Mouse (Mus musculus): Measurements from ENCODE around the gene Trappc5. TPM values are rescaled to one million over a fixed set of nuclear protein-coding genes. Genes with fewer than 3 reads are reported as not detected.

The Trappc5 gene
- total RNA-seq, 2 experiments from 2014 or later: 27.4 to 28.4 TPM

GRCm38 (mm10) chr8:3682435-3682834 lies 6.3 kb downstream of the Trappc5 start:
- H3K4me3 ChIP-seq: no peak overlapping the region

GRCm38 (mm10) chr8:3683408-3684176 lies 7.5 kb downstream of the Trappc5 start:
- Histone ChIP-seq H3K27ac (no peak overlapping the region), H3K4me3 (no peak overlapping the region)
- no peak for DNase-seq (ENCODE audit: low spot score in 2 of 2)
- no peak for TF ChIP-seq CTCF (conservative IDR thresholded peaks at IDR 0.05)

More at GRCm38 (mm10) chr8:3682435-3682834, 6.3 kb downstream of the Trappc5 start:
- DNase-seq (ENCODE audit: low spot score in 2 of 2): no peak
- no peak overlapping the region for H3K27ac ChIP-seq
- no peak for TF ChIP-seq CTCF (conservative IDR thresholded peaks at IDR 0.05)

- TF ChIP-seq CTCF (conservative IDR thresholded peaks at IDR 0.05): no peak
- DNase-seq (ENCODE audit: low spot score in 2 of 2): no peak
- Histone ChIP-seq H3K27ac (no peak overlapping the region), H3K4me3 (no peak overlapping the region)
Measured at GRCm38 (mm10) chr8:3684530-3684929, 8.4 kb downstream of the Trappc5 start.

GRCm38 (mm10) chr8:3685422-3685821 lies 9.3 kb downstream of the Trappc5 start:
- Histone ChIP-seq H3K4me3 (no peak overlapping the region), H3K27ac (no peak overlapping the region)
- no peak for TF ChIP-seq CTCF (conservative IDR thresholded peaks at IDR 0.05)
- DNase-seq (ENCODE audit: low spot score in 2 of 2): no peak

GRCm38 (mm10) chr8:3687537-3687936 lies 11.4 kb downstream of the Trappc5 start:
- TF ChIP-seq CTCF (conservative IDR thresholded peaks at IDR 0.05): peak; percentile 19
- no peak for DNase-seq (ENCODE audit: low spot score in 2 of 2)
- no peak overlapping the region for H3K4me3 ChIP-seq
- H3K27ac ChIP-seq: no peak overlapping the region

GRCm38 (mm10) chr8:3690774-3691173 lies 14.7 kb downstream of the Trappc5 start:
- H3K4me3 ChIP-seq: no peak overlapping the region
- DNase-seq (ENCODE audit: low spot score in 2 of 2): no peak
- TF ChIP-seq CTCF (conservative IDR thresholded peaks at IDR 0.05): no peak

GRCm38 (mm10) chr8:3694121-3694520 lies 18.0 kb downstream of the Trappc5 start, which contains the start of gene Fcer2a:
TSS of gene Fcer2a (minus strand) at chr8:3694175.
- TF ChIP-seq CTCF (conservative IDR thresholded peaks at IDR 0.05): no peak
- no peak for DNase-seq (ENCODE audit: low spot score in 2 of 2)
- no peak within 1 kb of the TSS; the same call in 1 of the 2 replicates for H3K27ac ChIP-seq

More at GRCm38 (mm10) chr8:3690774-3691173, 14.7 kb downstream of the Trappc5 start:
- H3K27ac ChIP-seq: no peak overlapping the region

GRCm38 (mm10) chr8:3701491-3701890 lies 25.4 kb downstream of the Trappc5 start:
- no peak for TF ChIP-seq CTCF (conservative IDR thresholded peaks at IDR 0.05)
- no peak overlapping the region for H3K27ac ChIP-seq
- DNase-seq (ENCODE audit: low spot score in 2 of 2): no peak
- no peak overlapping the region for H3K4me3 ChIP-seq

More at GRCm38 (mm10) chr8:3694121-3694520, 18.0 kb downstream of the Trappc5 start, which contains the start of gene Fcer2a:
- H3K4me3 ChIP-seq: no peak within 1 kb of the TSS

- peak in 1 of 2 experiments; percentile 32 for DNase-seq (ENCODE audit: low spot score in 2 of 2)
- Histone ChIP-seq H3K4me3 (no peak overlapping the region), H3K27ac (no peak overlapping the region)
- peak; percentile 69 for TF ChIP-seq CTCF (conservative IDR thresholded peaks at IDR 0.05)
Measured at GRCm38 (mm10) chr8:3705711-3706110, 29.6 kb downstream of the Trappc5 start.

GRCm38 (mm10) chr8:3707611-3708010 lies 31.5 kb downstream of the Trappc5 start:
- H3K27ac ChIP-seq: no peak overlapping the region
- TF ChIP-seq CTCF (conservative IDR thresholded peaks at IDR 0.05): no peak
- DNase-seq (ENCODE audit: low spot score in 2 of 2): no peak
- H3K4me3 ChIP-seq: no peak overlapping the region

- Histone ChIP-seq H3K4me3 (no peak overlapping the region), H3K27ac (no peak overlapping the region)
- no peak for DNase-seq (ENCODE audit: low spot score in 2 of 2)
- no peak for TF ChIP-seq CTCF (conservative IDR thresholded peaks at IDR 0.05)
Measured at GRCm38 (mm10) chr8:3710312-3710711, 34.2 kb downstream of the Trappc5 start.

- DNase-seq (ENCODE audit: low spot score in 2 of 2): no peak
- Histone ChIP-seq H3K4me3 (no peak overlapping the region), H3K27ac (no peak overlapping the region)
- TF ChIP-seq CTCF (conservative IDR thresholded peaks at IDR 0.05): no peak
Measured at GRCm38 (mm10) chr8:3711646-3712045, 35.5 kb downstream of the Trappc5 start.

GRCm38 (mm10) chr8:3717321-3717954 lies 41.3 kb downstream of the Trappc5 start:
- DNase-seq (ENCODE audit: low spot score in 2 of 2): no peak
- Histone ChIP-seq H3K27ac (no peak overlapping the region), H3K4me3 (no peak overlapping the region)
- no peak for TF ChIP-seq CTCF (conservative IDR thresholded peaks at IDR 0.05)

Data from layer of hippocampus, adult 2 months (tissue).